Mouse (Mus musculus): ENCODE measurements around the gene Gm11562.

DNA sequence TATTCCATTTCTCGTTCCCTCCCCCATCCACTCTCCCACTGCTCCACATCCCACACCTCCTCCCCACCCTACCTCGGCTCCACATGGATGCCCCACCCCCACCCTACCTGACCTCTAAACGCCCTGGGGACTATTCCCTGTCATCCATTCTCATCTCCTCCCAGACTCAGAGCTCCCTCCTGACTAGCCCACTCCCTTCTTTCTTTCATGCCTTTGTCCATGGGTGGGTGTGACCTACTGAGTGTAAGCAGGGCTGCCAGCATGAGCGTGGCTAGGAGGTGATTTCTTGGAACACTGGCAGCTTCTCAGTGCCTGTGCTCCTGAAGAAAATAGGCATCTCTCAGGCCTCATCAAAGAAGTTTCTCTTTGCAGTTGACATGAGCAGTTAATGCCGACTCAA, 36.8 kb upstream of the Gm11562 start:
- TF ChIP-seq CTCF (IDR thresholded peaks at IDR 0.05; ENCODE audit: control insufficient read depth, insufficient read depth, low read length) (no peak), POLR2A (IDR thresholded peaks at IDR 0.05; ENCODE audit: borderline replicate concordance, control insufficient read depth, low read depth, low read length) (no peak)

Measured in bone marrow, adult 2 months (tissue).